In genomic region chr7:126248641-126249141, GRCm38 (mm10) we compare ENCODE assay signal across 9 mouse cellular contexts. TPM values are rescaled to one million over a fixed set of nuclear protein-coding genes. Genes with fewer than 3 reads are reported as not detected.
DNase-seq lines count a peak whose midpoint lies in the region; ATAC-seq and TF ChIP-seq lines count a peak whose summit lies in the region.
"Had no signal": no experiment of that assay in that cellular context is flagged by ENCODE, and none has a peak within 500 bp of the region (broad histone marks: within the 10 kb centered on the region; RNA-seq: fewer than 3 reads in every experiment).

No protein-coding gene starts in this region.

- H3K9ac ChIP-seq in hindbrain, embryonic 13.5 days, result peak overlapping the region; percentile 40; the same call in 1 of the 2 replicates
- H3K9ac ChIP-seq in stomach, embryonic 15.5 days, result no peak overlapping the region

- no peaks in the 10 kb centered on the region for H3K36me3 ChIP-seq in megakaryocyte, embryonic 14.5 days (replicated peaks; ENCODE audit: low read length)
- no peaks in the 10 kb centered on the region for H3K36me3 ChIP-seq in hindbrain, embryonic 13.5 days
- no peaks in the 10 kb centered on the region for H3K36me3 ChIP-seq in stomach, embryonic 15.5 days

- TF ChIP-seq POLR2A in cerebellum, adult 2 months (IDR thresholded peaks at IDR 0.05; ENCODE audit: borderline replicate concordance, insufficient read depth, low read length), result no peak

- ATAC-seq in cerebellum, adult (ENCODE audit: insufficient number of reproducible peaks, low FRiP score, low TSS enrichment), result no peak
- no peak for ATAC-seq in megakaryocyte, adult 5-6 weeks (ENCODE audit: poor library complexity, severe bottlenecking)
- no peak for ATAC-seq in hindbrain, embryonic 13.5 days (ENCODE audit: low FRiP score)
- ATAC-seq in stomach, embryonic 15.5 days (ENCODE audit: insufficient read depth, low FRiP score, low read depth), result no peak

- H3K4me1 ChIP-seq in cerebellum, adult 2 months (ENCODE audit: control insufficient read depth, insufficient read depth, low read length), result peaks cover 20% of the 10 kb centered on the region
- peaks cover 42% of the 10 kb centered on the region for H3K4me1 ChIP-seq in megakaryocyte, embryonic 14.5 days
- H3K4me1 ChIP-seq in hindbrain, embryonic 13.5 days (replicated peaks), result peaks cover 11% of the 10 kb centered on the region
- H3K4me1 ChIP-seq in stomach, embryonic 15.5 days, result 0 out of 2 replicates have a peak, but pooled peaks cover 7% of the 10 kb centered on the region

- 18% methylated on average over 17 of the region's 17 CpGs for WGBS in cerebellum, adult 2 months
- WGBS in hindbrain, embryonic 13.5 days, result 54% methylated on average over 17 of the region's 17 CpGs
- 41% methylated on average over 17 of the region's 17 CpGs for WGBS in stomach, embryonic 15.5 days

- peak overlapping the region; percentile 68 for H3K4me3 ChIP-seq in cerebellum, adult 2 months (replicated peaks; ENCODE audit: insufficient read depth, low read depth, low read length)
- peak overlapping the region; percentile 20 for H3K4me3 ChIP-seq in megakaryocyte, embryonic 14.5 days (replicated peaks)
- no peak overlapping the region for H3K4me3 ChIP-seq in hindbrain, embryonic 13.5 days
- H3K4me3 ChIP-seq in stomach, embryonic 15.5 days (replicated peaks), result no peak overlapping the region

- TF ChIP-seq CTCF in cerebellum, adult 2 months (IDR thresholded peaks at IDR 0.05; ENCODE audit: borderline replicate concordance, insufficient read depth, low read depth, low read length), result no peak

- peak; percentile 56 to 66 for DNase-seq in cerebellum, adult 2 months
- no peak for DNase-seq in natural killer cell, adult 2 months (ENCODE audit: low spot score in 2 of 2)
- no peak for DNase-seq in T-cell, adult 2 months (ENCODE audit: low spot score)
- DNase-seq: kidney, adult 8-10 months had no signal

- no peaks in the 10 kb centered on the region for H3K9me3 ChIP-seq in megakaryocyte, embryonic 14.5 days
- no peaks in the 10 kb centered on the region for H3K9me3 ChIP-seq in hindbrain, embryonic 13.5 days
- H3K9me3 ChIP-seq in stomach, embryonic 15.5 days, result no peaks in the 10 kb centered on the region

- H3K4me2 ChIP-seq in hindbrain, embryonic 13.5 days, result peak overlapping the region; percentile 26
- peak overlapping the region; percentile 38; the same call in 1 of the 2 replicates for H3K4me2 ChIP-seq in stomach, embryonic 15.5 days

- peak overlapping the region; percentile 96 for H3K27ac ChIP-seq in cerebellum, adult 2 months (ENCODE audit: insufficient read depth, low read length)
- H3K27ac ChIP-seq in hindbrain, embryonic 13.5 days, result no peak overlapping the region
- no peak overlapping the region for H3K27ac ChIP-seq in stomach, embryonic 15.5 days

- H3K27me3 ChIP-seq in cerebellum, adult 2 months (ENCODE audit: control insufficient read depth, insufficient read depth, low read length), result no peaks in the 10 kb centered on the region
- H3K27me3 ChIP-seq in megakaryocyte, embryonic 14.5 days (replicated peaks), result peaks cover 79% of the 10 kb centered on the region
- H3K27me3 ChIP-seq in hindbrain, embryonic 13.5 days, result peaks cover 13% of the 10 kb centered on the region
- H3K27me3 ChIP-seq in stomach, embryonic 15.5 days (replicated peaks), result no peaks in the 10 kb centered on the region

RNA-seq across cellular contexts. Expression of gene Sbk1, which starts 23.7 kb away (rescaled TPM):
- 227 and 282 TPM in 2 replicates for polyA plus RNA-seq in cerebellum, adult 2 months (2012; rRNA removed)
- 1.4 and 5.6 TPM in 2 replicates for polyA plus RNA-seq in megakaryocyte, embryonic 14.5 days (2012; ENCODE audit: insufficient read depth, low replicate concordance)
- 4.7 and 5.2 TPM in 2 replicates for total RNA-seq in megakaryocyte, adult 5-6 weeks (2015)
- total RNA-seq in megakaryocyte, adult 5-6 weeks (2017), result 5.1 and 5.6 TPM in 2 replicates
- polyA plus RNA-seq in hindbrain, embryonic 13.5 days (2015; fragmentation: Nextera tagmentation; extraction: Ambion mirVana), result 248 and 253 TPM in 2 replicates
- polyA plus RNA-seq in stomach, embryonic 15.5 days (2015; fragmentation: Nextera tagmentation; extraction: Ambion mirVana), result 19.1 and 21.5 TPM in 2 replicates

RNA-seq across cellular contexts. Expression of gene Xpo6, which starts 48.4 kb away (rescaled TPM):
- 154 and 162 TPM in 2 replicates for polyA plus RNA-seq in cerebellum, adult 2 months (2012; rRNA removed)
- 83.9 and 172 TPM in 2 replicates for polyA plus RNA-seq in megakaryocyte, embryonic 14.5 days (2012; ENCODE audit: insufficient read depth, low replicate concordance)
- 128 and 140 TPM in 2 replicates for total RNA-seq in megakaryocyte, adult 5-6 weeks (2015)
- total RNA-seq in megakaryocyte, adult 5-6 weeks (2017), result 58.6 and 65.2 TPM in 2 replicates
- polyA plus RNA-seq in hindbrain, embryonic 13.5 days (2015; fragmentation: Nextera tagmentation; extraction: Ambion mirVana), result 45.8 and 46.8 TPM in 2 replicates
- polyA plus RNA-seq in stomach, embryonic 15.5 days (2015; fragmentation: Nextera tagmentation; extraction: Ambion mirVana), result 35.1 and 35.6 TPM in 2 replicates

Comparison
In these comparisons a context has a peak if more than half of its experiments do, and no peak if none do; other contexts are left out.
1. DNase-seq: peak in cerebellum, adult 2 months (2 of 2); none in natural killer cell, adult 2 months (0 of 2) and T-cell, adult 2 months (single experiment).
2. H3K4me3 ChIP-seq: peak in cerebellum, adult 2 months (single experiment) and megakaryocyte, embryonic 14.5 days (single experiment); none in hindbrain, embryonic 13.5 days (single experiment) and stomach, embryonic 15.5 days (single experiment).
3. RNA of gene Sbk1, which starts 23.7 kb away (polyA plus RNA-seq): 248 to 253 TPM in hindbrain, embryonic 13.5 days and 227 to 282 TPM in cerebellum, adult 2 months; 19.1 to 21.5 TPM in stomach, embryonic 15.5 days and 1.4 to 5.6 TPM in megakaryocyte, embryonic 14.5 days; every median in the first group is over 10 times any median in the second.